Mouse (Mus musculus) megakaryocyte-erythroid progenitor cell, adult 5-6 weeks (primary cell): ENCODE measurements around the gene Rpp25l. TPM values are rescaled to one million over a fixed set of nuclear protein-coding genes. Genes with fewer than 3 reads are reported as not detected.

Experiments used
- ATAC-seq: replicated peaks from 2 replicates; pipeline ENCODE4 v1.8.0; 2016; ENCODE audit warnings: mild to moderate bottlenecking, inconsistent platforms; ENCODE audit not compliant: severe bottlenecking, poor library complexity, low FRiP score, low TSS enrichment
- total RNA-seq, 2 experiments: library from RNA; stranded (forward) in 1 of 2; stranded (reverse) in 1 of 2; fragments of 200-1000, 215-1000 nt in 1 of 2; fragments of >200 nt in 1 of 2; fragmentation: Nextera tagmentation in 1 of 2; gene quantifications; 2 replicates each; pipeline ENCODE4 v1.2.3; 2014 to 2017

The Rpp25l gene
- total RNA-seq, 2 experiments from 2014 or later, result 33.5 to 37.5 TPM

GRCm38 (mm10) chr4:41739260-41739659 is 25.9 kb upstream of the Rpp25l start:
- no peak for ATAC-seq

- no peak for ATAC-seq
Observed at GRCm38 (mm10) chr4:41738256-41738603, 24.9 kb upstream of the Rpp25l start.

- ATAC-seq, result peak; percentile 66
Observed at GRCm38 (mm10) chr4:41737602-41738255, 24.4 kb upstream of the Rpp25l start.

- no peak for ATAC-seq
Observed at GRCm38 (mm10) chr4:41731052-41731765, 17.9 kb upstream of the Rpp25l start, which contains the start of gene Arid3c. Gene Arid3c (minus strand): TSS chr4:41731142.

- no peak for ATAC-seq
Observed at GRCm38 (mm10) chr4:41726826-41727621, 13.7 kb upstream of the Rpp25l start.

GRCm38 (mm10) chr4:41722918-41723351 is 9.6 kb upstream of the Rpp25l start, which contains the start of gene Dctn3:
Gene Dctn3 (minus strand): TSS chr4:41723170.
- peak; percentile 96 for ATAC-seq

- ATAC-seq, result no peak
Observed at GRCm38 (mm10) chr4:41716834-41717233, 3.5 kb upstream of the Rpp25l start.

GRCm38 (mm10) chr4:41715596-41715995 is 2.3 kb upstream of the Rpp25l start:
- no peak for ATAC-seq

- no peak for ATAC-seq
Observed at GRCm38 (mm10) chr4:41715082-41715481, 1.7 kb upstream of the Rpp25l start.

- peak; percentile 43; the same call in 1 of the 2 replicates for ATAC-seq
Observed at GRCm38 (mm10) chr4:41714276-41714675, 942 bp upstream of the Rpp25l start.

GRCm38 (mm10) chr4:41712421-41713196 is 725 bp downstream of the Rpp25l start:
- ATAC-seq, result peak; percentile 9

GRCm38 (mm10) chr4:41711705-41712375 is 1.5 kb downstream of the Rpp25l start:
- no peak for ATAC-seq

- no peak for ATAC-seq
Observed at GRCm38 (mm10) chr4:41710229-41710628, 3.1 kb downstream of the Rpp25l start.

GRCm38 (mm10) chr4:41708192-41708745 is 5.1 kb downstream of the Rpp25l start:
- ATAC-seq, result 0 out of 2 replicates have a peak, but pooled peaks have one; percentile 49

GRCm38 (mm10) chr4:41707011-41707535 is 6.3 kb downstream of the Rpp25l start:
- ATAC-seq, result peak; percentile 92

- no peak for ATAC-seq
Observed at GRCm38 (mm10) chr4:41705922-41706754, 7.2 kb downstream of the Rpp25l start.

- no peak for ATAC-seq
Observed at GRCm38 (mm10) chr4:41704651-41705050, 8.7 kb downstream of the Rpp25l start.
